Mouse (Mus musculus) myocyte (in vitro differentiated cells): ENCODE measurements around the gene Myo1e.

Experiments
- CEBPB ChIP-seq: IDR thresholded peaks from 2 replicates; pipeline ENCODE4 v1.6.1; 2011; ENCODE audit warnings: mild to moderate bottlenecking, moderate library complexity; ENCODE audit not compliant: poor library complexity, insufficient read depth, severe bottlenecking
- E2F4 ChIP-seq: IDR thresholded peaks from one replicate; pipeline ENCODE4 v1.6.1; 2011; ENCODE audit warnings: mild to moderate bottlenecking, control low read depth, moderate library complexity; ENCODE audit not compliant: insufficient read depth
- MAX ChIP-seq: IDR thresholded peaks from one replicate; pipeline ENCODE4 v1.6.1; 2011; ENCODE audit warnings: low read depth, mild to moderate bottlenecking, control low read depth
- MYOG ChIP-seq, 3 experiments: IDR thresholded peaks; one replicate each; pipeline ENCODE4 v1.6.1; 2011; ENCODE audit warnings: control low read depth in 2 of 3, low read depth in 2 of 3, mild to moderate bottlenecking in 2 of 3; ENCODE audit not compliant: insufficient read length in 2 of 3, control insufficient read depth in 1 of 3, insufficient read depth in 1 of 3
- POLR2A ChIP-seq: IDR thresholded peaks from one replicate; pipeline ENCODE4 v1.6.1; 2011; ENCODE audit warnings: low read depth, mild to moderate bottlenecking, control low read depth, moderate library complexity; ENCODE audit not compliant: insufficient read length
- POLR2AphosphoS2 ChIP-seq: IDR thresholded peaks from one replicate; pipeline ENCODE4 v1.6.1; 2011; ENCODE audit warnings: low read depth, control low read depth; ENCODE audit not compliant: insufficient read length
- REST ChIP-seq: IDR thresholded peaks from one replicate; pipeline ENCODE4 v1.6.1; 2011; ENCODE audit warnings: mild to moderate bottlenecking, control low read depth, moderate library complexity; ENCODE audit not compliant: insufficient read depth, insufficient read length
- SRF ChIP-seq: IDR thresholded peaks from one replicate; pipeline ENCODE4 v1.6.1; 2011; ENCODE audit warnings: low read depth; ENCODE audit not compliant: control insufficient read depth, insufficient read length
- TCF12 ChIP-seq: IDR thresholded peaks from one replicate; pipeline ENCODE4 v1.6.1; 2011; ENCODE audit warnings: mild to moderate bottlenecking, control low read depth; ENCODE audit not compliant: poor library complexity, insufficient read depth, severe bottlenecking
- TCF3 ChIP-seq: IDR thresholded peaks from one replicate; pipeline ENCODE4 v1.6.1; 2011; ENCODE audit warnings: low read depth, control low read depth; ENCODE audit not compliant: insufficient read length
- USF1 ChIP-seq: IDR thresholded peaks from one replicate; pipeline ENCODE4 v1.6.1; 2011; ENCODE audit warnings: low read depth, mild to moderate bottlenecking, control low read depth, moderate library complexity

DNA sequence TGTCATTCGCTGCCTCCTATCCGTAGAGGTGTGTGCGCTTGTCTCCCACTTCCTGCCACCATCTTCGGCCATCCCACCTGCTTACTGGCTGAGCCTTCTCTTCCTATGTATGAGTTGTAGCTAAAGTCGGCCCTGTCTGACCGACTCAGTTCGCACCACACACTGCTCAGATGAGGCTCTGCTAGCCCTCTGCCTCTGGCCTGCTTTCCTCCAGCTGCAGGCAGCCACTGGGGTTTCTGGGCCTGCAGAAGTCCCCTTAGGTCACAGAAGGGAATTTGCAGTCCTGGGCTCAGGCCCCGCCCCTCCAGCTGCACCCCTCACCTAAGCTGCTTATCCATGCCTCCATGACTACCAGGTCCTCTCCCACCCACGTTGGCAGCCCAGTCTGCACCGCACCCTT lies 39.3 kb downstream of the Myo1e start:
- no peak for TF ChIP-seq POLR2A
- TF ChIP-seq TCF3: no peak
- no peak for TF ChIP-seq E2F4
- TF ChIP-seq POLR2AphosphoS2: no peak
- no peak for TF ChIP-seq TCF12
- TF ChIP-seq MAX: no peak
- no peak for TF ChIP-seq MYOG (IDR thresholded peaks at IDR 0.05; ENCODE audit: control insufficient read depth in 1 of 3, insufficient read depth in 1 of 3, insufficient read length in 2 of 3, low read depth in 2 of 3)
- TF ChIP-seq USF1: no peak
- no peak for TF ChIP-seq CEBPB
- no peak for TF ChIP-seq SRF
- TF ChIP-seq REST: no peak
